Mouse (Mus musculus) adrenal gland, adult 8-10 months (tissue): Measurements from ENCODE around the gene Rps6ka2. TPM values are rescaled to one million over a fixed set of nuclear protein-coding genes. Genes with fewer than 3 reads are reported as not detected.

Experiments used
- total RNA-seq, 4 experiments: library from RNA; stranded (reverse); gene quantifications; 2 replicates each; pipeline ENCODE4 v1.2.4; 2022

The Rps6ka2 gene
- total RNA-seq, 4 experiments from 2014 or later, result 14.9 to 20.8 (median 19.2) TPM

Other genes starting within 250 kb of the Rps6ka2 start
- 10 to 100 TPM; 37.8 to 42.2 (median 39.6) TPM for gene Rsph3b, start 221.4 kb upstream of the Rps6ka2 start, total RNA-seq
- gene Tagap1, start 209.0 kb upstream of the Rps6ka2 start, total RNA-seq, result 10 to 100 TPM; 21.3 to 27.7 (median 24.9) TPM
- gene Rnaset2b, start 199.5 kb upstream of the Rps6ka2 start, total RNA-seq, result 100 to 1,000 TPM; 377 to 672 (median 551) TPM
- 1 to 10 TPM in 1 of 4 experiments, under 1 TPM in 2, not detected in 1; 0.65 to 2.2 (median 0.70) TPM for gene Gm49721, start 191.2 kb upstream of the Rps6ka2 start, total RNA-seq
- not detected for gene Gm1604a, start 144.5 kb upstream of the Rps6ka2 start, total RNA-seq
- under 1 TPM in 2 of 4 experiments, not detected in 2; 0.12 to 0.24 TPM for gene Tcp10a, start 154.5 kb downstream of the Rps6ka2 start, total RNA-seq
- gene Ttll2, start 182.6 kb downstream of the Rps6ka2 start, total RNA-seq, result under 1 TPM in 2 of 4 experiments, not detected in 2; 0.17 to 0.22 TPM
- gene Gm49630, start 201.9 kb downstream of the Rps6ka2 start, total RNA-seq, result not detected
- gene Unc93a2, start 215.3 kb downstream of the Rps6ka2 start, total RNA-seq, result 1 to 10 TPM in 2 of 4 experiments, under 1 TPM in 2; 0.22 to 3.1 (median 0.68) TPM